Mouse (Mus musculus): ENCODE measurements around the gene Hoxa3.

DNA sequence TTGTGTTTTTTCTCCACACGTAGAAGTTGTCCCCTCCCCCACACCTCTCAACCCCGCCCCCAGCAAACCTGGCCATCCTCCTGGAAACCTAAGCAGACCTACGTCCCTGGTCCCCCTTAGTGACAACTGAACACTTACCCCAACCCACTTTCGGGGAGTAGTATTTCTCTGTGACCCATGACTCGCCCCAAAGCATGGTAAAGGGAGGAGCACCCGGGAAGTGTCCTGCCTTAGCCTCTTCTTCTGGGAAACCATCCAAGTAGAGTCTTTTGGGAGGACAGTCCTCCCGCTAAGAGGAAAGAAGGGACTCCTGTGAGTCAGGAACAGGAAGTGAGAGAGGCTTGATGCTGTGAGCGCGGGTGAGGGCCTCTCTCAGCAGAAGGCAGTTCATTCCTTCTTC is 53.2 kb downstream of the Hoxa3 start:
- TF ChIP-seq TAL1 (IDR thresholded peaks at IDR 0.05; ENCODE audit: low read length) (no peak), GATA1 (IDR thresholded peaks at IDR 0.05; ENCODE audit: low read length) (no peak)

Measured in erythroblast, embryonic 14.5 days (primary cell).